Mouse (Mus musculus) left cerebral cortex, postnatal 25 days (tissue): ENCODE measurements at regions not wholly inside any gene's neighbourhood (a gene's known extent, or its start where the extent isn't known, plus 50 kb on each side); places are given as distances from the start of the nearest gene placed in this dataset.

Source experiments
- DNase-seq, 2 experiments: peaks; one replicate each; pipeline ENCODE4 v3.0.0; 2022; ENCODE audit warnings: low spot score in 2 of 2, mixed read lengths in 1 of 2
- intact Hi-C: fragments of 180-260 bp; cut with DNase I; formaldehyde crosslinking; loops from one replicate; pipeline ENCODE4 v1.15.1; 2025

- peak; percentile 19 to 79 for DNase-seq
- intact Hi-C loops = loop anchor here (2.0 to 10.0 kb wide), 2 partner anchors 169 to 811 kb away; partner anchors contain the start of gene Zeb2
Observed at GRCm38 (mm10) chr2:45925791-45926480, 808.7 kb upstream of the Zeb2 start.

- intact Hi-C loops = no loop called here
- DNase-seq = no peak
Observed at GRCm38 (mm10) chr2:45908871-45909270, 791.7 kb upstream of the Zeb2 start.

GRCm38 (mm10) chr2:45904623-45905235 lies 787.5 kb upstream of the Zeb2 start:
- intact Hi-C loops = no loop called here
- DNase-seq = no peak

- no peak for DNase-seq
- intact Hi-C loops = no loop called here
Observed at GRCm38 (mm10) chr2:45904090-45904489, 786.9 kb upstream of the Zeb2 start.

GRCm38 (mm10) chr2:45903350-45903749 lies 786.2 kb upstream of the Zeb2 start:
- intact Hi-C loops = no loop called here
- DNase-seq = no peak

GRCm38 (mm10) chr2:45901892-45902291 lies 784.7 kb upstream of the Zeb2 start:
- no peak for DNase-seq
- intact Hi-C loops = no loop called here

DNA sequence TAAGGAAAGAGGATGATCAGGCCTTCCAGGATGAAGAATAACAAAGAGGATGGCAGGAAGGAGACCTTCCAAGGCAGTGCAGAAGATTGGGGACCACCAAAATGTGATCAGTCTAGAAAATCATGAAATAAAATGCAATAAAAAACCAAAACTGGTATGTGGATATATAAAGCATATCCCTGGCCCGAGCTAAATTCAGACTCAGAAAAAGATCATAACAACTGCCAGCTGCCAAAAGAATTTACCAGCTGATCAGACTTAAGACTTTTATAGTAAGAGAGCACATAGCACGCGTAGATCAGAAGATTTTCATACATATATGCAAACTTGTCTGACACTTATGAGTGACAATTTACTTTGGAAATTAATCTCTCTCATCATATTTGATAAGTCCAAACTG lies 767.5 kb upstream of the Zeb2 start:
- DNase-seq = peak in 1 of 2 experiments; percentile 59

GRCm38 (mm10) chr2:45878656-45879055 lies 761.5 kb upstream of the Zeb2 start:
- DNase-seq = no peak
- intact Hi-C loops = no loop called here

More for the DNA sequence above, 767.5 kb upstream of the Zeb2 start:
- intact Hi-C loops = no loop called here

DNA sequence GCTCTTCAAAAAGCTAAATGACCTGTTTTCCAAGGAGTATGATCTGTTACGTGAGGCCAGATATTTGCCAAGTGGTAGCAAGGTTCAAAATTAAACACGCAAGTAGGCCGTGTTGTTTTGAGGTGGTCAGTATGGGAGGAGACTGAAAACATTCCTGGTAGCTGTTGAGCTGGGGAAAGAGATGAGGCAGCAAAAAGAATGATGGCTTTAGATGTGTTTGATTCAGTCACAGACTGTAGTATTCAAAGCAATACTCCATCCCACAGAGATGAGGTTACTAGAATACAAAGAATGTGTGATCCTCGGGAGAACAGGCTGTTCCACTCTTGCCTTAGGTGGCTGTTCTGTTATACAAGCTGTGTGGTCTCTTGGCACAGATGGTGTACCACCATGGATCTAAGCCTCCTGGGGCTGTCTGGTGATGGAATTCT lies 742.7 kb upstream of the Zeb2 start:
- intact Hi-C loops = no loop called here
- DNase-seq = no peak

DNA sequence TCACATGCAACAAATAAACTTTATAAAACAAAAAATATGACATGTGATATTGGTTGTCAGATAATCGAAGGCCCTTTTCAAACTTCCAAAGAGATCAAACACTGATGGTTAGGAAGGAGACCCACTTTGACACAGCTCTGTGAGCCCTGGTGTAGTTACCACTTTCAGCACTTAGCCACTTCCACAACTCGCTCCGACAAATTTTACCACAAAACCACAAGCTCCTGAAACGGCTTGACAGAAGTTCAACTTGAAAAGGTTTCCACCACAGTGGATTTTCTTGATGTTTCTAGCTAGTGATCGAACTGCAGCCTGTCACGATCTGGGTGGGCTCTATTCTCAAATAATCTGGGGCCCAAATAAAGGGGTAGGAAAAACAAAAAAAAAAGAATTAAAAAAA lies 742.2 kb upstream of the Zeb2 start:
- intact Hi-C loops = no loop called here

GRCm38 (mm10) chr2:45850018-45850605 lies 732.9 kb upstream of the Zeb2 start:
- no peak for DNase-seq

More for the DNA sequence above, 742.2 kb upstream of the Zeb2 start:
- no peak for DNase-seq

DNA sequence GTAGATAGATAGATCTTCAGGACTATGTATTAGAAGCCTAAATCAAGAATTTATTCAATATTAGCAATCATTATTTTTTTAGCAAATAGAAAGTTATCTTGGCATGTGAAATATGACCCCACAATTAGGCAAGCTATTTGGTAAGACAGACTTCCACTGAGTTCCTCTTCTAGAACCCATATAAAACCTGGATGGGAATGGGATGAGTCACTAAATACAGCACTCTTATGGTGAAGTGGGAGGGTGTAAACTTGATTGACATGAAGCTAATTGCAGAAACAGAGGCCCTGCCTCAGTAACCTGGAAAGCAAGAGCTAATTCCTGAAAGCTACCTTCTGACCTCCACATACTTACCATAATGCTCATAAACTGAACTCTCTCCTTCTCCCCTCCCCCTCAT lies 723.2 kb upstream of the Zeb2 start:
- intact Hi-C loops = no loop called here

More at GRCm38 (mm10) chr2:45850018-45850605, 732.9 kb upstream of the Zeb2 start:
- intact Hi-C loops = no loop called here

DNA sequence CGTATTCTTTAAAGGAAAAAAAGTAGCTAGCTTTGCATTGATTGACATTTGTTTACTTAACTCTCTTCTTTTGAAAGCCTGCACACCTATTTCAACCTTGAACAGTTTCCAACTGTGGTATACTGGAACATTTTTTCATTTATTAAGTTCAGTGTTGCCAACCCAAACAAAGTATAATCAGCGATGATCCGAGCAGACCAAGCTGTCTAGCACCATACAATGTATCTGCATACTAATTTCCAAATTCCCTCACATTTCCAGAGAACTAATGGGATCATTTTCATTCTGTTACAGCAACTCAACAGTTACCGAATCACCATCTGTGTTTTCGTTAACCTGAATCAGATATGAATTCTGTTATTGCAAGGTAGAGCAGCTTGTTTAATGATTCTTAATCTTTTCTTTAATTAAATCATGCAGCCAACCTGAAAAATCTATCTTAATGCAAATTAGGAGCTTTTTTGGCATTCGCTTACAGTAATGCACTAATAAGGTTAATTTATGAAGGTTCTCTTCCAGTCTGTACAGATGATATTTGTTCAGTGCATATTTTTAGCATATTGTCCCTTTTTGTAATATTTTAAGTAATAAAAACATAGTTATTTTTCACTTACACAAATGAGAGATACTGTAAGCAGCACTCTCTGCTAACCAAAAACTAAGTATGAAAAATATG lies 719.5 kb upstream of the Zeb2 start:
- intact Hi-C loops = no loop called here
- no peak for DNase-seq

More for the DNA sequence above, 723.2 kb upstream of the Zeb2 start:
- DNase-seq = no peak

- DNase-seq = no peak
- intact Hi-C loops = no loop called here
Observed at GRCm38 (mm10) chr2:45817945-45818719, 700.9 kb upstream of the Zeb2 start.

GRCm38 (mm10) chr2:45814741-45815140 lies 697.5 kb upstream of the Zeb2 start:
- DNase-seq = no peak
- intact Hi-C loops = no loop called here

DNA sequence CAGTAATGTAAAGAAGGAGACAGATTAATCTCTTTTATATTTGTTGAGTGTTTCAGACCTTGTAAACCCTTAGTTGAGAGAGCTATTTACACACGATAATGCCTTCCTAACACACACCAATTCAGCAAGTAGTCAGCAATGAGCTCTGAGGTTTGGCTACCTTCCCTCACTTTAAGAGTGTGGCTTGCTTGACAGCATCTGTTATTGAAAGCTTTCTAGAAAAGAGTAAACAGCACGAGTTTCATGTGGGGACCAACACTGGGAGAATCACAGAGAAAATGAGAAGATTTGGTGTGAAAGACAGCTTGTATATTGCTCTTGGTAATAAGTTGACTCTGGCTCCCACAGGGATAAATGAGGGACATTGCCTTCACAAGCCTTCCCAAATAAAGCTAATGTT lies 688.1 kb upstream of the Zeb2 start:
- intact Hi-C loops = no loop called here
- no peak for DNase-seq

DNA sequence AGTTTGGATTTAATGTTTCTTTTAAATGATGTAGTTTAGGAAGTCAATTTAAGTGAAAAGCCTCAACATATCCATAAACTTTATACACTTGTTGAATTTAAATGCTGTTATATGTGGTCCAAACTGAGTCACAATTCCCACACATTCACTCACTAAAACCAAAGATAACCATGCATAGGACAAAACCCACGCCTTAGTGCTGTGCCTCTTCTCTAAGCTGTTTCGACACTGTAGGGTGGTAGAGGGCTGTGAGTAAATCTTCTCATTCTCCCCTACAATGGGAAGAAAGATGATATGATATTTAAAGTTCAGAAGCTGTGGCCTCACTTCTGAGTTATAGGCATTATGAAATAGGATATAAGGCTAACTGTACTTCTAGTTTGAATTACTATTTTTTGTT lies 682.9 kb upstream of the Zeb2 start:
- intact Hi-C loops = no loop called here
- peak in 1 of 2 experiments; percentile 80 for DNase-seq

GRCm38 (mm10) chr2:45793561-45793960 lies 676.4 kb upstream of the Zeb2 start:
- DNase-seq = no peak
- intact Hi-C loops = no loop called here

DNA sequence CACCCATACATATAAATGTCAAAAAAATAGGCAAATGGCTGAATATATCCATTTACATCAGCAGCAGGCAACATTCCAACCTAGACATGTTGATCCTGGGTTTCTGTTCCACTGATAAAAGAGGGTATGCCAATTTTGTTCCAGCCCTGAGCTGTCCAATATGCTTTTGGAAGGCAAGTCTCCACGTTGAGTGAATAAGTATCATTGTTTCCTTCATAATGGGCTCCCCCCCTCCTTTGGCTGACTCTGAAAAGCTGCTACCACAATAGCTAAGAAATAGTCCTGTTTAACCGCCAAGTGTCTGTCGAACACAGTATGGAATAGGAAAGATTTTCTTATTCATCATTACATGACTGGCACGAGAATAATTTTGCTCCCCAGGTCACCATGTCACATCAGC lies 672.5 kb upstream of the Zeb2 start:
- DNase-seq = no peak
- intact Hi-C loops = no loop called here
